Mouse (Mus musculus) spleen, postnatal 36 days (tissue): ENCODE data around the gene Adgrg1.

Source experiments
- DNase-seq, 2 experiments: peaks; one replicate each; pipeline ENCODE4 v3.0.0; 2022; ENCODE audit warnings: low spot score in 2 of 2, mixed read lengths in 1 of 2

The Adgrg1 gene

GRCm38 (mm10) chr8:94974467-94975165, at the start of gene Adgrg1:
Gene Adgrg1 (plus strand): TSS chr8:94974751.
- DNase-seq: no peak

GRCm38 (mm10) chr8:94928227-94928626, 46.3 kb upstream of the Adgrg1 start:
- no peak for DNase-seq

DNA sequence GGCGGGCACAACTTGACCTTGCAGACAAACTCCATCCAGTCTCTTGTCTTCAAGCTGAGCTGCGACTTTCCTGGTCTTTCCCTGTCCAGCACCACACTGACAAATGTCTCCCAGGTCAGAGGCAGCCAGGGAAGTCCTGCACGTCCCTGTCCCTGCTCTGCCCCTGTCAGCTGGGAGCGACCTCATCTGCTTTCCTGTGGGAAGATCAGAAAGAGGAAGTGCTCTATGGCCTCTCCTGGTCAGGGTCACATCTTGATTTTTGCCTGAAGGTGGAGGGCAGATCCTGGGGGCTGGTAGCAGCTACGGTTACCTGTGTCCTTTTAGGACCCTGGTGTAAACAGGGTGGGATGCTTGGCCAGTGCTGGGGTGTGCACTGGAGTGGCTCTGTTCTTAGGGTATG, 40.6 kb upstream of the Adgrg1 start:
- no peak for DNase-seq

- no peak for DNase-seq
Observed at GRCm38 (mm10) chr8:94935172-94935571, 39.4 kb upstream of the Adgrg1 start.

DNA sequence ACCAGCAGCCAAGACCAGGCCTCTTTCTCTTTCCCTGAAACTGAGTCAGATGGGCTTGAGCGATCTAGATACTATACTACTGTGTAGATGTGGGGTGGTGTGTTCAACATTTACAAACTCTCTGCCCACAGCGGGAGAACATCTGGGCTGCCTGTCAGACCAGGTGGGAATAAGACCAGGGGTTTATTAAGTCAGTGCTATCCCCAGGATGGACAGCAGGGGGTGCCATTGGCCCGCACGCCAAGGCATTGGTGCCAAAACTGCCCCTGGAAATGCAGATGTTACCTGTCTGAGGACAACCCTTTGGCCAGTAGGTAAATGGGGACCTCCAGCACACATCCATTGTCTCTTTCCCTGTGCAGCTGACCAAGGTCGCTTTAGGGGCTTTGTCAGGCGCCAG, 32.0 kb upstream of the Adgrg1 start:
- peak; percentile 40 to 53 for DNase-seq

GRCm38 (mm10) chr8:94945185-94945584, 29.4 kb upstream of the Adgrg1 start:
- no peak for DNase-seq

- no peak for DNase-seq
Observed at GRCm38 (mm10) chr8:94948421-94948820, 26.1 kb upstream of the Adgrg1 start.

DNA sequence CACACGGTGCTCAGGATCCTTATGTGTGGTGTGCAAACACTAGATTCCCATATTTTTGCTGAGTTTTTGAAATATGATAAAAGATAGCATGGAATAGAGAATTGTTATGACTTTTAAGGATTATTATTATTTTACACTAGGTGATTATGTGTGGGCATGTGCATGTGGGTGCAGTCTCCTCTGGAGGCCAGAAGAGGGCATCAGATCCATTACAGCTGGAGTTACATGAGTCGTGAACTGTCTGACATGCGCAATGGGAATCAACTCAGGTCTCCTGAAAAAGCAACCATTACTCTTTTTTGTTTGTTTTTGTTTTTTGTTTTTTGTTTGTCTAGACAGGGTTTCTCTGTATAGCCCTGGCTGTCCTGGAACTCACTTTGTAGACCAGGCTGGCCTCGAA, 25.5 kb upstream of the Adgrg1 start:
- DNase-seq: no peak

DNA sequence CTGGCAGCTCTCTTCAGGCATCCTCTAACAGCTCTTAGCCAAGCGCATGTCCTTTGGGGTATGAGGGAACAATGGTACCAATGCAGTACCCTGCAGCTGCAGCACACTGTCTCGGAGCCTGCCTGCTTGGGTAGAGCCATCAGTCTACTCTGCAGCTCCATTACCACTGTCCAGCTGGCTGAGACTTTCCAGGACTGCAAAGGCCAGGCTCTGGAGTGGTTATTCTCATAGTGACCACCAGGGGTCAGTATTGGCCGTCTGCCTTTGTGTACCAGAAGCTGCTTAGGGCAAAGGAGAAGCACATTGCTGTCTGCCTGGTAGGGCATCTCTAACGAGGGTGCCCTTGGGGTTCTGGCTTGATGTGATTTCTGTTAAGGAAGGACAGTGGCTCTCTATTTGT, 24.5 kb upstream of the Adgrg1 start:
- DNase-seq: peak; percentile 45 to 54

- no peak for DNase-seq
Observed at GRCm38 (mm10) chr8:94950458-94950857, 24.1 kb upstream of the Adgrg1 start.

DNA sequence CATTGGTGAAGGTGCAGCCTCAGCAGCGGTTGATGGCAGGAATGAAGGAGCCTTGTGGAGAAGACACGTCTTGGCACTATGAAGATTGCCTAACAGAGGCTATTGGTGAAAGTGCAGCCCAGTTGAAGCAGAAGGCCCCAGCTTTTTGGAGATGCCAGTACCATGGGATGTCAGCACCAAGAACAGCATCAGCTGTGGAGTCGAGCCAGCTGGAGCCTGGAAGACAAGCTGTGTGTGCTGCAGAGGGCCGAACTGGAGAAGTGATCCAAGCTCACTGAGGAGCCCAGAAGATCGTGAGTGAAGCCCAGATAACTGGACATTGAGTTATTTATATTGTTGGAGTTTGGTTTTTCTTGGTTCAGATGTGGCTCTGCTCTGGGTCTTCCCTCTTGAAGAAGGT, 22.5 kb upstream of the Adgrg1 start:
- DNase-seq: no peak

DNA sequence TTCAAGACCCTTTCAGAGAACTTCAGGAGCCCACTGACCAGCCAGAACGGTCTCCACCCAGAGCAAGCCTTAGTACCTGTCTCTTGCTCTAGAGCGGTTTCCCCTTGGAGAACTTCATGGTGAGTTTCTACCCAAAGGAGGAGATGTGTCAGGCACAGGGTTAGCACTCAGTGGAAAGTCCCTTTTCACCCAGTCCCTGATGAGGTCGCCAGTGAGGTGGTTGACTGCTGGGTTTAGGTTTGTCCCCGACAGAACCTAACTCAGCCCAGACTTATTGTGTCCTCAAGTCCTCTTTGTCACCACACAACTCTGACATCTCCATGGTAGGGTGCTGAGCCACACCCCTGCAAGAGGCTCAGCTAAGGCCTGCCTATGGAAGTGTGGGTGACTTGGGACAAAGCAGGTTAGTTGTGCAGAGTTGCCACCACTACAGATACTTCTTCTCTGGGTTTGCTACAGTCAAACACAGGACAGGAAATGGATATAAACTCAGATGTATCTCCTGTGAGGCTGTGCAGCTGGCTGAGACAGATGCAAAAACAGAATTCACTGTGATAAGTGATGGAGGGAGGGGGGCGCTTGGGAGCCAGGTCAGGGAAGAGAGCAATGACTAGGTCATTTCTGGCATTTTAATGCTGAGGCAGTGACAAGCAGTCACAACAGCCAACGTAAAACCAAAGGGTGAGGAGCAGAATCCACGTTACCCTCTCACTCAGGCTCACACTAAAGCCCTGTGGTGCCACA, 20.8 kb upstream of the Adgrg1 start:
- no peak for DNase-seq

DNA sequence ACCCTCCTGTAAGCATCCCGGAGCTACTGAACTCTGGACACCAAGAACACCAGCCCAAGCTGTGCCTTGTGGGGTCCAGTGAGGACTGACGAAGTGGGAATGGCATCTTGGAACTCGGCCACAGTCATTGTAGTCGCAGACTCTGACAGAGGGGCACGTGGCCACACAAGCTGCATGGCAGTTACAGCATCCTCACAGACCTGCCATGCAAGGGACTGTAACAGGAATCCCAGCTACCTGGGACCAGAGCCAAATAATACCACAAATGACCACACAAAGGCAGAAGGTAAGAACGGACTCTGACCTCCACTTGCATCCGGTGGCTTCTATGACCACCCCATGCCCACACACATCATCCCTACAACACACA, 20.2 kb upstream of the Adgrg1 start:
- no peak for DNase-seq

DNA sequence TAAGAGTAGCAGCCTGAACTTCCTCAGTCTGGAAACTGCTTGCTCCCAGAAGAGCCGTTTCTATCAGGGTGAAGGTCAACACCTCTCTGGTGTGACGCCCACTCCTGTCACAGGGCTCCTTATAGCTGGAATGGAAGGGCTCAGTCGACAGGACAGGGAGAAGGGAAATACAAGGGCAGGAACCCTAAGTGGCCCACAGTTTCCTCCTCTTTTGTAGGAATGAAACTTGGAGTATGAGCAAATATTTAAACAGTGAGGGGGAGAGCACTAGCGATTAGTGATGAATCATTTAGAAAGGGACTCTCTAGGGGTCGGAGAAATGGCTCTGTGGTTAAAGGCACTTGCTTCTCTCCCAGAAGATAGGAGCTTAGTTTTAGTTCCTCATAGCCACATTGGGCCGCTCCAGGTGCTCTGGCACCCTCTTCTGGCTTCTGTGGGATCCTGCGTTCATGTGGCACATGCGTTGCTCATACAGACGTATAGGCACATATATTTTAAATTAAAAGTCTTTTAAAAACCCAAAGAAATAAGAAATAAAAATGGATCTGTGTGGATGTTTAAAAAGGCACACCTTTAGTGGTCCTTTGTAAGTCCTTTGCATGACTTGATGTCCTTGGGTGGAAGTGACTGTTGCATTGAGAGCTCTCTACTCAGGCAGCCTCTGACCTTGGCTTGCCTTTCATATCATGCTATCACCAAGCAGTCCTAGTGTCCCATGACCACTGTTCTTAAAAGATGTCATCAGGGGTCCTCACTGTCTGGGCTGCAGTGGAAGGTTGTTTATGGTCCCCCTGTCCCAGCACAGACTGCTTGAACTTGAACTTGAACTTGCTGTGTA, 19.4 kb upstream of the Adgrg1 start:
- DNase-seq: peak; percentile 75 to 82

DNA sequence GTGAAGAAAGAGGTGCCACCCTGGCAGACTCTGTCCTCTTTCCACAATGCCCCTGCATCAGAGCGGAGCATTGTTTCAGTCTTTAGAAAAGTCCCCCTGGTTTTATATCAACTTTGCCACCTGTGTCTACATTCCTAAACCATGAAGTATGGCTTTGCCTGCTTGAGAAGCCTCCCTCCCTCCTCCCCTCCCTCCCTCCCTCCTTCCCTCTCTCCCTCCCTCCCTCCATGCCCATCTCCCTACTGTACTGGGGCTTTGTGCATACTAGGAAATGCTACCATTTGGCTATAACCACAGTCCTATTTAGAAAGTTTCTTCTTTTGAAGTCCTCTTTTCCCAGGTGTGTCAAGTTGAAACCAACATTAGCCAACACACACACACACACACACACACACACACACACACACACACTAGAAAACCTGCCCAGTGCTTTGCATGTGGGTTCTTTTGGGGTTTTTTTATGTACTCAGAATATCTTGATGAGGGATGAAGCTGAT, 18.4 kb upstream of the Adgrg1 start:
- peak in 1 of 2 experiments; percentile 37 for DNase-seq

GRCm38 (mm10) chr8:94962201-94962600, 12.3 kb upstream of the Adgrg1 start:
- DNase-seq: no peak

- peak; percentile 55 to 72 for DNase-seq
Observed at GRCm38 (mm10) chr8:94964828-94965227, 9.7 kb upstream of the Adgrg1 start.

DNA sequence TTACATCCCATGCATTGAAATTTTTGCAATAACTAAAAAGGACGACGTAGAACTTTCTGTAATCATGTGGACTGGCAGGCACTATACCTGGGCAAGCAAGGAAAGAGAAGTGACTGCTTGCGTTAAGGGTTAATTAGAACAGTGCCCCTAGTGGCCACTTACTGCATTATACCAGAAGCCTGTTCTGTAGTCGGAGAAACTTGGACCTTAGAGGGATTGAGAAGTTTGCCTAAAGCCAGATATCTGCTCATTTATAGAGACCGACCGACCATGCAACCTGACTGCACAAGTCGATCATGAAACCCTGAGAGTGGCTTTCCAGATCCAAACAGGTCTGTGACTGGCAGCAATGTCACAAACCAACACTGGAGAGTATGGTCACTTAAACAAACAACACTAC, 8.0 kb upstream of the Adgrg1 start:
- DNase-seq: peak; percentile 54 to 67

- no peak for DNase-seq
Observed at GRCm38 (mm10) chr8:94967071-94967470, 7.5 kb upstream of the Adgrg1 start.

DNA sequence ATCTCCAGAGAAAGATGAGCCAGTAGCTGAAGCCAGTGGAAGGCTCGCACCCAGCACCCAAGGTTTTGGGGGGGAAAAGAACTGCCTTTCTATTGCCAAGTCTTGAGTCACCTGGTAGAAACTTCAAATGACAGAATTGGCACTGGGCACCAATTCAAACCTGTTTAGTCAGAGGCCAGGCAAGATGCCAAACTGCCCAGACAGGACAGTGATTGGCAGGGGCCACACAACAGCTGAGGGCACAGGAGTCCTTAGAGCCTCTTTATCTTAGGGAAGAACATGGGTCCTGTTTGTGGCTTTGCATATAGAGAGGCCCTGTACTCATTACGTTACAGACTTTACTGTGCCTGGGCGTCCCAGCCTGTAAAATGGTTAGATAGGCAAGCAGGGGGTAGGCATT, 7.0 kb upstream of the Adgrg1 start:
- DNase-seq: no peak

- no peak for DNase-seq
Observed at GRCm38 (mm10) chr8:94973270-94973669, 1.3 kb upstream of the Adgrg1 start.

GRCm38 (mm10) chr8:94973786-94974185, 765 bp upstream of the Adgrg1 start:
- DNase-seq: no peak
